Mouse (Mus musculus) E14TG2a.4 (cell line): ENCODE measurements at regions not wholly inside any gene's neighbourhood (a gene's known extent, or its start where the extent isn't known, plus 50 kb on each side); places are given as distances from the start of the nearest gene placed in this dataset.

Experiments used
- CTCF ChIP-seq: conservative IDR thresholded peaks from 2 replicates; pipeline ENCODE4 v1.5.1; 2014; ENCODE audit warnings: low read length
- NANOG ChIP-seq: IDR thresholded peaks from 2 replicates; pipeline ENCODE4 v1.6.1; 2014; ENCODE audit warnings: borderline replicate concordance, low read length, mixed read lengths
- POU5F1 ChIP-seq: IDR thresholded peaks from 2 replicates; pipeline ENCODE4 v1.6.1; 2014; ENCODE audit warnings: low read length, borderline replicate concordance

DNA sequence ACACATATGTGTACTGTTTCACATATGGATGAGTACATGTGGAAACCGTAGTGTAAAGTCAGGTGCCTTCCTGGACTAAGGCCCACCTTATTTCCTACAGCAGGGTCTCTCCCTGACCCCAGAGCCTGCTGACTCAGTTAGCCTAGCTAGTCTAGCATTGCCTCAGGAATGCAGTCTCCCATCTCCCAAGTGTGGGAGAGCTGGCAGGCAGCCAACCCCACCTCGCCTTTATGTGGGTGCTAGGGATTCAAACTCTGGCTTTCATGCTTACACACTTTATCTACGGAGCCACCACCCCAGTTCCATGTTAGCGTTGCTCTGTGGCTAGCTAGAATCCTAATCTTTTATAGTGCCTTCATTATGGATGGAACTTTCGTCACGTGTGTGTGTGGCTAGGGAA lies 293.3 kb upstream of the Gm765 start:
- no peak for TF ChIP-seq CTCF
- TF ChIP-seq NANOG: no peak
- no peak for TF ChIP-seq POU5F1
